In the genomic region with DNA sequence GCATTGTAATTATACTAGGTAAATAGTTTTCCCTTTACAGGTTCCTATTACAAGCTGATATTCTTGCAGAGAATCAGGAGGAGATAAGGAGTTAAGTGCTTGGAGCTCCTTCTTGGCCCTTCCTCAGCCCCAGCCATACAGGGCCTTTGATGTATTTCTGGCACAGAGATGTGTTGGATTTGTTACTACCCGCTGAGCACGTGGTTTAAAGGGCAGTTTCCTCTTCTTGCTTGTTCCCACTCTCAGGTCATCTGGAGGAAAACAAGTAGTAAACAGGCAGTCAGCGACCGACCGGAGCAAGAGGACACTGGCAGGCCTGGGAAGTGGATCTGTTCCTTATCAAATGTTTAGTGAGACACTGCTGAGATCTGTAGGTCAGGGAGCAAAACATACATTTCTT, we compare ENCODE assay signal across 8 mouse cellular contexts. TPM values are rescaled to one million over a fixed set of nuclear protein-coding genes. Genes with fewer than 3 reads are reported as not detected.
DNase-seq lines count a peak whose midpoint lies in the region; ATAC-seq lines count a peak whose summit lies in the region.
"Had no signal": no experiment of that assay in that cellular context is flagged by ENCODE, and none has a peak within 500 bp of the region (broad histone marks: within the 10 kb centered on the region; RNA-seq: fewer than 3 reads in every experiment).

No protein-coding gene starts in this region.

- H3K4me2 ChIP-seq in intestine, embryonic 16.5 days (ENCODE audit: low read depth, low read length) = no peak overlapping the region
- H3K4me2 ChIP-seq: liver, embryonic 13.5 days had no signal

- whole genome bisulfite sequencing in intestine, embryonic 16.5 days = 32% methylated on average over 5 of the region's 5 CpGs

- H3K36me3 ChIP-seq in intestine, embryonic 16.5 days (ENCODE audit: control insufficient read depth, insufficient read depth, low read length) = no peaks in the 10 kb centered on the region
- H3K36me3 ChIP-seq: liver, embryonic 13.5 days had no signal

- peak overlapping the region; percentile 21; the same call in 1 of the 2 replicates for H3K27ac ChIP-seq in intestine, embryonic 16.5 days (ENCODE audit: low read length)
- H3K27ac ChIP-seq: liver, embryonic 13.5 days had no signal

- no peaks in the 10 kb centered on the region for H3K27me3 ChIP-seq in intestine, embryonic 16.5 days (replicated peaks; ENCODE audit: control insufficient read depth, insufficient read depth, low read length)
- H3K27me3 ChIP-seq: liver, embryonic 13.5 days had no signal

- peaks cover 8% of the 10 kb centered on the region; the same call in 1 of the 2 replicates for H3K4me1 ChIP-seq in intestine, embryonic 16.5 days (ENCODE audit: control insufficient read depth, insufficient read depth, low read length)

- intact Hi-C loops in left cerebral cortex, postnatal 10 days (cut with DNase I) = no loop called here
- intact Hi-C loops in left cerebral cortex, postnatal 4 days (cut with DNase I) = no loop called here

- no peak overlapping the region for H3K4me3 ChIP-seq in intestine, embryonic 16.5 days (ENCODE audit: low read length)
- H3K4me3 ChIP-seq: liver, embryonic 13.5 days had no signal

- ATAC-seq in intestine, embryonic 16.5 days = peak; percentile 60
- ATAC-seq in monocyte, adult 5-6 weeks (replicated peaks; ENCODE audit: insufficient number of reproducible peaks, low FRiP score, low TSS enrichment, poor library complexity, severe bottlenecking) = peak; percentile 92

- no peak overlapping the region for H3K9ac ChIP-seq in intestine, embryonic 16.5 days (ENCODE audit: low read depth, low read length)
- H3K9ac ChIP-seq: liver, embryonic 13.5 days had no signal

- no peaks in the 10 kb centered on the region for H3K9me3 ChIP-seq in intestine, embryonic 16.5 days (ENCODE audit: control insufficient read depth, low read length)
- H3K9me3 ChIP-seq: liver, embryonic 13.5 days had no signal

- peak; percentile 5 to 53 for DNase-seq in left cerebral cortex, postnatal 10 days (ENCODE audit: extremely low spot score in 1 of 2, low spot score in 2 of 2)
- no peak for DNase-seq in left cerebral cortex, postnatal 4 days
- peak; percentile 13 for DNase-seq in forelimb bud, embryonic 11.5 days (ENCODE audit: low read depth, low spot score)
- no peak for DNase-seq in cerebellum, adult 18-20 months
- no peak for DNase-seq in cerebellum, postnatal 14 days
- DNase-seq: liver, embryonic 13.5 days had no signal

RNA-seq across cellular contexts. Expression of gene AL731706.1, which starts 56.7 kb away (rescaled TPM):
- total RNA-seq in left cerebral cortex, postnatal 10 days (2021) = 10 to 100 TPM; 11.2 to 18.2 TPM
- total RNA-seq in left cerebral cortex, postnatal 4 days (2021) = 10 to 100 TPM; 11.6 to 16.5 TPM
- 45.5 and 45.6 TPM in 2 replicates for polyA plus RNA-seq in intestine, embryonic 16.5 days (2015; fragmentation: Nextera tagmentation; extraction: Ambion mirVana)
- total RNA-seq in monocyte, adult 5-6 weeks (2017) = 0.75 to 13.1 TPM (median 5.0 TPM) in 3 replicates

RNA-seq across cellular contexts. Expression of gene Mkks, which starts 56.7 kb away (rescaled TPM):
- total RNA-seq in left cerebral cortex, postnatal 10 days (2021) = 10 to 100 TPM; 25.1 to 28.8 TPM
- total RNA-seq in left cerebral cortex, postnatal 4 days (2021) = 10 to 100 TPM; 14.4 to 17.7 TPM
- polyA plus RNA-seq in intestine, embryonic 16.5 days (2015; fragmentation: Nextera tagmentation; extraction: Ambion mirVana) = 17.3 and 18.9 TPM in 2 replicates
- 7.8 to 10.7 TPM (median 8.8 TPM) in 3 replicates for total RNA-seq in monocyte, adult 5-6 weeks (2017)

RNA-seq across cellular contexts. Expression of gene Slx4ip, which starts 56.9 kb away (rescaled TPM):
- 10 to 100 TPM in 1 of 2 experiments, 1 to 10 TPM in 1; 9.6 to 10.4 TPM for total RNA-seq in left cerebral cortex, postnatal 10 days (2021)
- total RNA-seq in left cerebral cortex, postnatal 4 days (2021) = 10 to 100 TPM; 11.5 to 12.3 TPM
- 4.4 and 5.1 TPM in 2 replicates for polyA plus RNA-seq in intestine, embryonic 16.5 days (2015; fragmentation: Nextera tagmentation; extraction: Ambion mirVana)
- 1.5 to 5.4 TPM (median 4.8 TPM) in 3 replicates for total RNA-seq in monocyte, adult 5-6 weeks (2017)

Comparison
In these comparisons a context has a peak if more than half of its experiments do, and no peak if none do; other contexts are left out.
1. DNase-seq: peak in left cerebral cortex, postnatal 10 days (2 of 2) and forelimb bud, embryonic 11.5 days (single experiment); none in left cerebral cortex, postnatal 4 days (single experiment), cerebellum, adult 18-20 months (0 of 2) and cerebellum, postnatal 14 days (0 of 2).